Mouse (Mus musculus): ENCODE results near the gene Pacsin3.

The Pacsin3 gene

GRCm38 (mm10) chr2:91305926-91306325 is 50.2 kb downstream of the Pacsin3 start:
- DNase-seq (ENCODE audit: low read depth), result no peak

GRCm38 (mm10) chr2:91306589-91306988 is 50.8 kb downstream of the Pacsin3 start:
- DNase-seq (ENCODE audit: low read depth), result no peak

- no peak for DNase-seq (ENCODE audit: low read depth)
These were observed 52.9 kb downstream of the Pacsin3 start for GRCm38 (mm10) chr2:91308680-91309079.

- DNase-seq (ENCODE audit: low read depth), result no peak
These were observed 53.8 kb downstream of the Pacsin3 start for GRCm38 (mm10) chr2:91309546-91309945.

GRCm38 (mm10) chr2:91312578-91313311 is 57.0 kb downstream of the Pacsin3 start:
- no peak for DNase-seq (ENCODE audit: low read depth)

GRCm38 (mm10) chr2:91314184-91314583 is 58.4 kb downstream of the Pacsin3 start:
- no peak for DNase-seq (ENCODE audit: low read depth)

Data from c-Kit-positive CD71-negative TER-119-negative erythroid progenitor cells, embryonic 14.5 days (primary cell).